Mouse (Mus musculus): ENCODE results near the gene Ccp110. TPM values are rescaled to one million over a fixed set of nuclear protein-coding genes. Genes with fewer than 3 reads are reported as not detected.

The Ccp110 gene
- total RNA-seq (2021), result 10 to 100 TPM; 47.6 to 47.7 TPM
- long read RNA-seq, experiment 1, full-length matches to known transcripts, result 1 of 11 reads
- long read RNA-seq, experiment 1, partial matches to known transcripts, result 2 of 11 reads
- long read RNA-seq, experiment 1, other reads (novel, unspliced or antisense), result 8 of 11 reads
- long read RNA-seq, experiment 2, full-length matches to known transcripts, result 2 of 11 reads
- long read RNA-seq, experiment 2, partial matches to known transcripts, result 1 of 11 reads
- long read RNA-seq, experiment 2, other reads (novel, unspliced or antisense), result 8 of 11 reads

GRCm38 (mm10) chr7:118712228-118713173 is at the start of gene Ccp110:
Gene Ccp110, plus strand, starts transcription at chr7:118712552.
- H3K4me3 ChIP-seq, result peak within 1 kb of the TSS; percentile 92
- intact Hi-C loops (cut with DNase I), result loop anchor here (2.0 kb wide), 1 partner anchor 28 kb away; the partner anchor contains the start of gene Vps35l
- TF ChIP-seq CTCF (IDR thresholded peaks at IDR 0.05), result peak; percentile 16
- DNase-seq (ENCODE audit: extremely low spot score in 1 of 2, low spot score in 2 of 2), result peak; percentile 93
- H3K27ac ChIP-seq, result peak within 1 kb of the TSS; percentile 89

GRCm38 (mm10) chr7:118667773-118668172 is 44.6 kb upstream of the Ccp110 start:
- Histone ChIP-seq H3K27ac (no peak overlapping the region), H3K4me3 (no peak overlapping the region)
- intact Hi-C loops (cut with DNase I), result no loop called here
- TF ChIP-seq CTCF (IDR thresholded peaks at IDR 0.05), result peak; percentile 2; the same call in 1 of the 2 replicates
- DNase-seq (ENCODE audit: extremely low spot score in 1 of 2, low spot score in 2 of 2), result no peak

- intact Hi-C loops (cut with DNase I), result no loop called here
- Histone ChIP-seq H3K4me3 (no peak overlapping the region), H3K27ac (no peak overlapping the region)
- TF ChIP-seq CTCF (IDR thresholded peaks at IDR 0.05), result no peak
- no peak for DNase-seq (ENCODE audit: extremely low spot score in 1 of 2, low spot score in 2 of 2)
Observed at GRCm38 (mm10) chr7:118670142-118670541, 42.2 kb upstream of the Ccp110 start.

GRCm38 (mm10) chr7:118676826-118677225 is 35.5 kb upstream of the Ccp110 start:
- intact Hi-C loops (cut with DNase I), result no loop called here
- DNase-seq (ENCODE audit: extremely low spot score in 1 of 2, low spot score in 2 of 2), result no peak
- no peak for TF ChIP-seq CTCF (IDR thresholded peaks at IDR 0.05)
- no peak overlapping the region for H3K4me3 ChIP-seq
- no peak overlapping the region for H3K27ac ChIP-seq

GRCm38 (mm10) chr7:118688199-118688598 is 24.2 kb upstream of the Ccp110 start:
- Histone ChIP-seq H3K27ac (no peak overlapping the region), H3K4me3 (no peak overlapping the region)
- peak; percentile 82 to 87 for DNase-seq (ENCODE audit: extremely low spot score in 1 of 2, low spot score in 2 of 2)
- TF ChIP-seq CTCF (IDR thresholded peaks at IDR 0.05), result peak; percentile 91
- intact Hi-C loops (cut with DNase I), result loop anchor here (1.0 to 5.0 kb wide), 3 partner anchors 93 to 386 kb away; partner anchors contain the start of gene Syt17

GRCm38 (mm10) chr7:118689088-118689487 is 23.3 kb upstream of the Ccp110 start:
- no peak overlapping the region for H3K4me3 ChIP-seq
- H3K27ac ChIP-seq, result peak overlapping the region; percentile 42; the same call in 1 of the 2 replicates
- TF ChIP-seq CTCF (IDR thresholded peaks at IDR 0.05), result no peak
- intact Hi-C loops (cut with DNase I), result loop anchor here (2.0 to 5.0 kb wide), 2 partner anchors 240 to 387 kb away; partner anchors contain the start of gene Syt17
- DNase-seq (ENCODE audit: extremely low spot score in 1 of 2, low spot score in 2 of 2), result no peak

GRCm38 (mm10) chr7:118691287-118691686 is 21.1 kb upstream of the Ccp110 start:
- Histone ChIP-seq H3K4me3 (no peak overlapping the region), H3K27ac (no peak overlapping the region)
- intact Hi-C loops (cut with DNase I), result no loop called here
- no peak for DNase-seq (ENCODE audit: extremely low spot score in 1 of 2, low spot score in 2 of 2)
- no peak for TF ChIP-seq CTCF (IDR thresholded peaks at IDR 0.05)

- Histone ChIP-seq H3K27ac (no peak overlapping the region), H3K4me3 (no peak overlapping the region)
- no peak for DNase-seq (ENCODE audit: extremely low spot score in 1 of 2, low spot score in 2 of 2)
- intact Hi-C loops (cut with DNase I), result no loop called here
- no peak for TF ChIP-seq CTCF (IDR thresholded peaks at IDR 0.05)
Observed at GRCm38 (mm10) chr7:118696146-118696545, 16.2 kb upstream of the Ccp110 start.

GRCm38 (mm10) chr7:118697168-118697567 is 15.2 kb upstream of the Ccp110 start:
- TF ChIP-seq CTCF (IDR thresholded peaks at IDR 0.05), result no peak
- DNase-seq (ENCODE audit: extremely low spot score in 1 of 2, low spot score in 2 of 2), result no peak
- H3K27ac ChIP-seq, result no peak overlapping the region
- no peak overlapping the region for H3K4me3 ChIP-seq
- intact Hi-C loops (cut with DNase I), result no loop called here

GRCm38 (mm10) chr7:118698882-118699281 is 13.5 kb upstream of the Ccp110 start:
- intact Hi-C loops (cut with DNase I), result no loop called here
- no peak for TF ChIP-seq CTCF (IDR thresholded peaks at IDR 0.05)
- no peak for DNase-seq (ENCODE audit: extremely low spot score in 1 of 2, low spot score in 2 of 2)
- Histone ChIP-seq H3K4me3 (no peak overlapping the region), H3K27ac (no peak overlapping the region)

GRCm38 (mm10) chr7:118703144-118703561 is 9.2 kb upstream of the Ccp110 start:
- intact Hi-C loops (cut with DNase I), result no loop called here
- DNase-seq (ENCODE audit: extremely low spot score in 1 of 2, low spot score in 2 of 2), result no peak
- H3K27ac ChIP-seq, result peak overlapping the region; percentile 10
- no peak for TF ChIP-seq CTCF (IDR thresholded peaks at IDR 0.05)
- H3K4me3 ChIP-seq, result peak overlapping the region; percentile 99

All from left cerebral cortex, adult 2 months (tissue).